Mouse (Mus musculus): Measurements from ENCODE around the gene Rsbn1.

The Rsbn1 gene

DNA sequence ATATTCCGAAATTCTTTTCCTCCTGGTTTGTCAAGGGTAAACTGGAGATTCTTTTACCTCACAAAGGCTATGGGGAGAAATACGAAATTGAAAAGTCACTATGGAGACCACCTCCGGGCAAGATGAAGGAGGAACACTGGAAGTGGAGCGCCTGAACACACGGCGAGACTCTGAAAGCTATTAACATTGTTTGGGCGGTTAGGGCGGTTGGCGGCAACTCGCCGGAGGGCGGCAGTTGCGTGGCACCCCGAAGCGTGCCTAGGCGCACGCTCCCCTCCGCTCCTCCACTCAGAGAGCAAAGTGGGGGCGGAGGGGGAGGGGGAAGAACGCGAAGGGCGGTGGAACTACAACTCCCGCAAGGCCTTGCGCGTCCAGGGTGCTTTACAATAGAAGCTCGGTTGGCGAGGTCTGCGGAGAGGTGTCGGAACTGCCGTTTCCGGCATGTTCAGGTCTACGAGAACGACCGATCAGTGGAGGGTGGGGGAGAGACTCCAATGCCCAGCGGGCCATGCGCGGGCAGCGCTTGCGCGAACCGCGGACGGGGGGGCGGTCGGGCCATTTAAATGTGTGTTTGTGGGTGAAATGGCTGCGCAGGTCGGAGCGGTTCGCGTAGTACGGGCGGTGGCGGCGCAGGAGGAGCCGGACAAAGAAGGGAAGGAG lies at the start of gene Rsbn1:
Rsbn1 (plus strand) TSS at position 111 of the 660 bp plus-strand sequence.
- peak; percentile 98 for DNase-seq (ENCODE audit: low spot score)

DNA sequence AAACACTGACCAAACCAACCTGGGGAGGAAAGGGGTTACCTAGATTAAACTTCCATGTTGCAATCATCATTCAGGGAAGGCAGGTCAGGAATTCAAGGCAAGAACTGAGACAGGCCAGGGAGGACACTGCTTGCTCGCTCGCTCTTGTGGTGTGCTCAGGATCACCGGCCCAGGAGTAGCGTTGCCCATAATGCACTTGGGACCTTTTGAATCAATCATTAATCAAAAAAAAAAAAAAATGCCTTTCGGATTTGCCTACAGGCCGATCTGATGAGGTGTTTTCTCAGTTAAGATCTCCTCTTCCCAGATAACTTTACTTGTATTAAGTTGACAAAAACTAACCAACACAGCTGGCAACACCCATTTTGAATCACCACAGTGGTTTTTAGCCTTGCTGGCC lies 49.7 kb upstream of the Rsbn1 start:
- DNase-seq (ENCODE audit: low spot score) = no peak

DNA sequence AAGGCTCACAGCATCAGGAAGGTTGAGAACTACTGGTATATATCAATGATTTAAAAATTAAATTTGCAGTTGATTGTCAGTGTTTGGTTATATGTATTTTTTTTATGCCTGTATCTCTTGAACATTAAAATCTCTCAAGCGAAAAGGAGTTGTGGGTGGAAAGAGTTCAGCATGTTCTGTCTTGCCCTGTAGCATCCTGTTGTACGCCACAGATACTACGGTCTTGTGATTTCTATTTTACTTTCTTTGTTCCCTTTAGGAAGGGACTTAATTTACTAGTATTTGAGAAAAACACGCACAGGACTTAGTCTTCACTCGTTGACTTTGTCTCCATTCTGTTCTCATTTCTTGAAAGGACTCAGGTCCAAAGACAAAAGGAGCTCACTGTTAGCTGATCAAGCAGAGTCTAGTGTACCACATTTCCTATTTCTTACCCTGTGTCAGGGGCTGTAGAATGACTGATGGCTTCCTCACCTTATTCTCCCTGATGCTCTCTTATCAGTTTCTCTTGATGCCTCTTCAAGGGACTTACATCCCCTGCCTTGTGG lies 46.4 kb upstream of the Rsbn1 start:
- DNase-seq (ENCODE audit: low spot score) = no peak

DNA sequence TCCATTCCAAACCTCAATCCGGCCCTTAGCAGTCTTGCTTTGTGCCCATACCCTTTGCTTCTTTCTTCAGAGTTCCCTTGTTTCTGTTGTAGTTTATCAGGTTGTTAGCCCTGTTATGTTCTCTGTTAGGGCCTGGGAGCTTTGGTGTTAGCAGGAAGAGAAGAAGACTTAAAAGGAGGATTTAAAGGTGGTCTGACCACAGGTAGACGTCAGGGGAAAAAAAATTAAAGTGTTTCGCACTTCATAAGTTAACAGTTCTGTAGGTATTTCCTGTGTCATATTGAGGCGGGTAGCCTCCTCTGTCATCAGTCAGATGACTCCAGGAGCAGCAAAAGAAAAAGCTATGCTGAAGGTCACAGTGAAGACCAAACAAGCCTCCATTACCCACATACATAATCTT lies 45.9 kb upstream of the Rsbn1 start:
- peak; percentile 87 for DNase-seq (ENCODE audit: low spot score)

DNA sequence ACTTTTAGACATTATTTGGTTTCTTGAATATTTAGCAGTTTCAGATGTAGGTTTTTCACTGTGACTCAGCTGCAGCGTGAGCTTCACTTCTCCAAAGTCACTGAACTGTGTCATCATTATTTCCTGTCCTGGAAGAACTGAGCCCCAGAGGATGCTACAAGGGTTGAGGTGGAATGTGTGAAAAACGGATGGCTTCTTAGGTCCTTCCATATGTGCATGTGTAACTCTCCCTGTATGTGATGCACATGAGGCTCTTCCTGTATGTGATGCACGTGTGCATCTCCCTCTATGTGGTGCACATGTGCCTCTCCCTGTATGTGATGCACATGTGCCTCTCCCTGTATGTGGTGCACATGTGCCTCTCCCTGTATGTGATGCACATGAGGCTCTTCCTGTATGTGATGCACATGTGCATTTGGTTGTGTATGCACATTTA lies 41.2 kb upstream of the Rsbn1 start:
- DNase-seq (ENCODE audit: low spot score) = peak; percentile 24

DNA sequence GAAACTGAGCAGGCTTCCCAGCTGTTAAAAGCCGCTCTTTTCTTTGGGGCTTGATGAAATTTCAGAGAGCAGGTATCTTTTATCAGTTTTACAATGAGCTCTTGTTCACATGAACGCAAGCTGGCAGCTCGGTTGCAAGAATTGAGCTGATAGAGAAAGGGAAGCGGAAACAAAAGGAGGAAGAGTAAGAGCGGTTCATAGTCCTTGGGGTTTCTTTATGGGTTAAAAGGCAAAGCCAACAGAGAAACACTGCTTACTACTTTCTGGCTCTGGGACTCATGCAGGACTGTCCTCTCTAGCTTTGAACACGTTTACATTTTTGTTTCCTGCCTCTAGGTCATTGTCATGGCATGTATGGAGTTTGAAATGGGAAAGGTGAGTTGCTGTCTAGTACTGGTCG lies 39.6 kb upstream of the Rsbn1 start:
- DNase-seq (ENCODE audit: low spot score) = no peak

DNA sequence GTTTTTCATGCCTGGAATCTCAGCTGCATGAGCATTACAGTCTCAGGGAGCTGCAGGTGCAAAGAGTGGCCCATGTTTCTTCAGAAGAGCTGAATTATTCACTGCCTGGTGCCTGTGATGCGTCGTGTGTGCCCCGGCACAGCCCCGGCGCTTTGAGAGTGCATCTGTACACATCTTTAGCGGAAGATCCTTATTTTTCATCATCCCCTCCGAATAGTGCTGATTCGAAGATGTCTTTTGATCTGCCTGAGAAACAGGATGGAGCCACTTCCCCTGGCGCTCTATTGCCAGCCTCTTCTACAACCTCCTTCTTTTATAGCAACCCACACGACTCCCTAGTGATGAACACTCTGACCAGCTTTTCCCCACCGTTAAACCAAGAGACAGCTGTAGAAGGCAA lies 28.0 kb upstream of the Rsbn1 start:
- DNase-seq (ENCODE audit: low spot score) = peak; percentile 58

DNA sequence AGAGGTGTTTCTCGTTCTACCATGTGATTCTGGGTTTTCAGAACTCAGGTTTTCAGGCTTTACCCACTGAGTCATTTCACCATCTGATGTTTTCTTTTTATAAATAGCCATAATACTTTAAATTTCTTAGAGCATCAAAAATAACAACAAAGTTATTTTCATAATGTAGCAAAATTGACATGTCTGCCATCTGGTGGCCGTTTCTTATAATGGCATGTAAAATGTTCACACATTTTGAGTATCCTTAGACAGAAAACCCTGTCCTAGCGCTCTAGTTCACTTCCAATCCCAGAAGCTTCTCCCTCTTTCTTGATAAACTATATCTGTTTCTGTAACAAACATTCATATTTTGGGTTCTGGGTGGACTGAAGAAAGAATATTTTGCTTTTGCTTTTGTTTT lies 26.3 kb upstream of the Rsbn1 start:
- peak; percentile 67 for DNase-seq (ENCODE audit: low spot score)

DNA sequence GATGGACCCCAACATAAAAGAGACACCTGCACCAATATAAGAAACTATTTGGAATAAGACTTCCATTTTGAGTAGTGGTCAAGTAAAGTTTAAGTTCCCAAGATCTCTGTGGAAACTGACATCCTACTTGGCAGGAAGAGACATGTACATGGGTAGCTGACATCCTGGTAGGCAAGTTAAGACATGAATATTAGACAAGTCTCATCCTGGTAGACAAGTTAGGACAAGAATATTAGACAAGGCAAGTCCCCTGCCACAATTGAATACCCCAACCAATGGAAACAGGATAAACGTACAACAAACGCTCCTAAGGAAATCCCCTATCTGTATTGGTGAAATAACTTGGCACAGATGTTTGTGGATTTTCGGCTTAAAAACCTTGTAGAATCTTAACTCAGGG lies 20.5 kb upstream of the Rsbn1 start:
- no peak for DNase-seq (ENCODE audit: low spot score)

DNA sequence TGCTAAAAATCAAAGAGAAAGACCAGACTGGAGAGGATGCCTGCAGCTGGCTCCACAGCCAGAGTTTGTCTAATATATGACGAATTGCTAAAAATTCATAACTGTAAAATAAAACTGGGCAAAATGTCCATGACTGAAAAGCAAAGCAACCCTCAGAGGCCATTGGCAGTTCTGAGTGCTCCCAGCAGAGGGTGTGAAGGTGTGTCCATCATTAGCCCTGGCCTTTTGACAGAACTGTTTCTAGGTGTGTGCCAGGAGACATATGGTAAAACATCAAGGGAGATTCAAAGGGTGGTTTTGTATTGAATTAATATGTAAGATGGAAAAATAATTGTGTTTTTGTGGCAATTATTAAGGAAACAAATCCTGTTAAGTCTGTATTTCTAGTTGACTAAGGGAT lies 9.2 kb upstream of the Rsbn1 start:
- DNase-seq (ENCODE audit: low spot score) = peak; percentile 53

DNA sequence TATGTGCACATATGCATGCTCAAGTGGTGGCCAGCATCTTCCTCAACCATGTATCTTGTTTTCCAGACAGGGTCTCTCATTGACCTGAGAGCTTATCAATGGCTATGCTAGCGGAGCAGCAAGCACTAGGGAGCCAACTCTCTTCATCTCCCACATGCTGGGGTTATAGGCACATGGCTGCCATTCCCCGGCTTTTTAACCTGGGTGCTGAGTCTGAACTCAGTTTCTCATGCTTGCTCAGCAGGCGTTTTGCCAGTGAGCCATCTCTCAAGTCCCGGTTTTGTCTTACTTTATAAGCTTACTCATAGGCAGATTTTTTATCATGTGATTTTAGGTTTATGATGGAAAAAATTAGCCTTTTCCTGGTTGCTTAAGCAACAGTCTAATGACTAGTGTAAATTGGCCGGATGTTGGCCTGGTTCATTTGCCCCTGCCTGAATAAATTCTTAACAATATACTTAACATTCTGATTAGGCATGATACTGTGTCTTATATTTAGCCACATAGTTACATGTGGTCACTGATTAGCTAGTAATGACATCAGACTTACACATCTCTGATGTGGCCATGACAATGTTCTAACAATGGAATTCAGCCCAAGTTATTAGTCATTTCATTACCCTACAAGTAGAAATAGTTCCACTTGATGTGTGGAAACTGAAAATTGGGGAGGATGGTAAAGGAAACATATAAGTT lies 6.4 kb upstream of the Rsbn1 start:
- DNase-seq (ENCODE audit: low spot score) = no peak

DNA sequence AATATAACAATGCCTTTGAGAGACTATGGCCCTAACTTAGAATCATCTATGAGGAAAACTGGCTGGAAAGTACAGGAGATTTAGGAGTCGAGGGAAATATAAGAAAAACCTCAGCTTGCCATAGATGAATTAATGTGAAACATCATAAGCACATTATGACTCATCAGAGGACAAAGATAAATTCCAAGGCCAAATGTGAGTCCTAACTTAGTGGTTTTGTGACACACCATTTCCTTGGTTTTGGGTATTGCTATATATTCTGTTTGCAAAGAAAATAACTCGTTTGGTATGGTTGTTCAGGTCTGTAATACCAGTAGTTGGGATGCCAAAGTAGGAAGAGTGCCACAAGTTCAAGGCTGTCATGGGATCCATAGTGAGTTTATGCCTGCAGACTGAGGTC lies 5.1 kb upstream of the Rsbn1 start:
- no peak for DNase-seq (ENCODE audit: low spot score)

DNA sequence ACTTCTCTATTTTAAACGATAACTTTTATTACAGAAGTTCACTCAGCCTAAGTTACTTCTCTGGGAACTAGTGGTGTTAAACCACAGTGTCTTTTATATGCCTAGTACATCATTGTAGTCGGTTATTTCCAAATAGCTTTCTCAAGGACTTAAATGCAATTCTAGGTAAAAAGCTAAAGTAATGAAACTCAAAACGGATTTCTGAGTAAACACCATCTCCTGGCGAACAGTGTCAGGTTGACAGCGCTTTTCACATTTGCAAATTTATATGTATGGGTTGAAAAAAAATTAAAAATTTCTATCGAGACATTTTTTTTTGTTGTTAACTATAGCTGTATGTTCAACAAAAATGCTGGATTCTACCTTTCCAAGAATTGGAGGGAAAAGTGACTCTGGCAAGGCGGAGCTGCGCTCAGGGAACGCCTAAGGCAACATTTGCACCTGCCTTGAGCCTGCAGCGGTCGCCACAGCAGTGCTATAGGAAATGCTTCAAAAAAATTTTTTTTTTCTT lies 414 bp upstream of the Rsbn1 start:
- DNase-seq (ENCODE audit: low spot score) = no peak

DNA sequence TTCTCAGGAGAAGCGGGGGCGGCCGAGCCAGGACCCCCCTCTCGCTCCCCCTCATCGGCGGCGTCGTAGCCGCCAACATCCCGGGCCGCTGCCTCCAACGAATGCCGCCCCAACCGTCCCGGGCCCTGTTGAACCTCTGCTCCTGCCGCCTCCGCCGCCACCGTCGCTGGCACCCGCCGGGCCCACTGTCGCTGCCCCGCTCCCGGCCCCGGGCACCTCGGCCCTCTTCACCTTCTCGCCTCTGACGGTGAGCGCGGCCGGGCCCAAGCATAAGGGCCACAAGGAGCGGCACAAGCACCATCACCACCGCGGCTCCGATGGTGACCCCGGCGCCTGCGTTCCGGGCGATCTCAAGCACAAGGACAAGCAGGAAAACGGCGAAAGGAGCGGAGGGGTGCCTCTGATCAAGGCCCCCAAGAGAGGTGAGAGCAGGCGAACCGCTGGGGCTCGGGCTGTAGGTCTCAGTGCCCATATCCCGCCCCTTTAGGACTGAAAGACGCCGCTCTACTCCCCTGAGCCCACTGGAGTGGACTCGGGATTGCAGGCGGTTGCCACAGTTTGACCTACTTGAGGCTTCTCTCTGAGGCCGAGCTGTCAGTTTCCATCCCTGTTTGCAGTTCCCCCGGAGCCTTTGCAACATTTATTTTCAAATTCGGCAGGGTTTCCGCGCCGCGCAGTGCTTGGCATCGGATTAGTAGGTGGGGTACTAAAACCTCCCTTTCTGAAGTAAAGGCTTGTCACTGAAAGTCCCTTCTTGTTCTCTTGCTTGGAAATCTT lies 1.0 kb downstream of the Rsbn1 start:
- DNase-seq (ENCODE audit: low spot score) = peak; percentile 34

DNA sequence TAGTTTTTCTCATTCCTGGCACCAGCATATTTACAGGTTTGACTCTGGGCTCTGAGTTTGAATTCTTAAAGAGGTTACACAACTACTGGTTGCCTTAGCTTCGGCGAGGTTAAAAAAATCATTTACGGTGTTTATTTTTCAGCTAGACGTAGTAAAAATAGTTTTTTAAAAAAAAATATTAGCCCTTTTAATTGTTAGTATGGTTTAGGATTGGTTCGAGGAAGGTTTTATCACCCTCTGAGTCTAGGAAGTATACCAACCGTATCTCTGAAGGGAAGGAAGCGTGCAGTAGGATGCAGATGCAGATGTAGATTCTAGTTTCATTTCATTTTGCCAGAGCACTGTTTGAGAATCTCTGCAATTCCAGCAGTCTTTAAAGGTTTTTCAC lies 1.6 kb downstream of the Rsbn1 start:
- DNase-seq (ENCODE audit: low spot score) = no peak

DNA sequence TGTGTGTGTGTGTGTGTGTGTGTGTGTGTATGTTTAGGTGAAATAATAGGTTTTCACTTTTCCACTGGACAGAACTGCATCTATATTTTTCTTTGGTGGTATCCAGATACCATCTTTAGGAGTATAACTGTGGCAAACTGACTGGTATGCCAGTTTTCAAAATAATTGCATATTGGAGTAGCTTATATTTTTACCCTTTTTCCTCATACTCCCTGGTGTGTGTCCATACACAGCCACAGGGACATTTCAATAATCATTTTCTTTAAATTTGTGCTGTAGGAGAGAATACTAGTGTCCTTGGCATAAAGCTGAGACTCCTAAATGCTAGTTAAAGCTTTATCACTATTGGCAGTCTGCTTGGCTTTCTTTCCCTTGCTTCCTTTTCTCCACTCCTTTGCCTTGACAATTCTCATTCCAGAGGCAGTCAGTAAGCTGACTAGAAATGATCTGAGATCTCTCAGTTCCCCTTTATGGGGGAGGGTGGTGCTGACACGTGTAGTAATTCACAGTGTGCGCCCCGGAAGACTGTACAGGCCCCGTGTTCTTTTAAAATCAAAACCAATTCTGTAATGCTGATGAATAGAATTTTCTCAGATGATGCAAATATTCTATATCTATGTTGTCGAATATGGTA lies 2.4 kb downstream of the Rsbn1 start:
- DNase-seq (ENCODE audit: low spot score) = no peak

DNA sequence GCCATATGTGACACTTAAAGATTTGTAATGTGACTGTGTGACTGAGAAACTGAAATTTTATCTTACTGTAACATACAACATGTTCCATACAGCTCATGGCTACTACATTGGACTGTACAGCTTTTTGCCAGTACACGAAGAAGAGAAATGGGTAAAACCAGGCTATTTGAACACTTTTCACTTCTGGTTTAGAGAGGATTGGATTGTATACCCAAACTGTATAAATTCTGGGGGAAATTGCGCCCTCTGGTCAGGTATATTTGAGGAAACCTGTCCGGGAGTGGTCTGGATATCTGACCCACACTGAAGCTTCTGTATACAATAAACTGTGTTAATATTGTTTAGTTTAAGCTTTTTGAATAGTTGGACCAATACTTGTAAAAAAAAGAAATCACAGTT lies 2.9 kb downstream of the Rsbn1 start:
- no peak for DNase-seq (ENCODE audit: low spot score)

DNA sequence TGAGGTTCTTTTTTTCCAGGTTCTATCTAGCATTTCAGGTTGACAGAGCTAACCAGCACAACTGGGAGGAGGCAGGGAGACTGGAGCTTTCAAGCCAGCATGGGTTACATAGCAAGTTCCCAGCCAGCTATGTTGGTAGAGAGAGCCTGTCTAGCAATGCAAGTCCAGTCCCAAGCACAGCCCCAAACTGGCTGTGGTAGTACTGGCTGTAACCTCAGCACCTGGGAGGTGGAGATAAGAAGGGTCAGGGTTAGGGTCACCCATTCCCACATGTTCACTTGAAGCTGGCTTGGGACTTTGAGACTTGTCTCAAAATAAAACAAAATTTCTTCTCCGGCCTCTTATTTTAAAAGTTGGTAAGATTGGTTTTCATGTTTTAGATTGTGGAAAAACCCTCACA lies 6.2 kb downstream of the Rsbn1 start:
- DNase-seq (ENCODE audit: low spot score) = no peak

DNA sequence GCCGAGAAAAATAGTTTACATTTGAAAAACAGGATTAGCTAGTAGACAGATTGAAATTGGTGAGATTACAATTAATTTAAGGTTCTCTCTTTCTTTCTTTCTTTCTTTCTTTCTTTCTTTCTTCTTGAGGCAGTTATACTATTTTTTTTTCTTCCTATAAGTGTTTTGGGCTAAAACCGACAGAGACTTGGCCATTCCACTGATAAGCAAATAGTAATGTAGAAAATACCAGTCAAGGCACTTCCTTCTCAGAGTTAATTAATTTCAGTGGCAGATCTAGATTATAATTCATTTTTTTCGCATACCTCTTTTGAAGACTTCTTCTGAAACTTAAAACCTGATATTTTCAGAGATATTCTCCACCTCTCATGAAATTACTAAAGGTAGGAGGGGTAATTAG lies 11.4 kb downstream of the Rsbn1 start:
- DNase-seq (ENCODE audit: low spot score) = no peak

DNA sequence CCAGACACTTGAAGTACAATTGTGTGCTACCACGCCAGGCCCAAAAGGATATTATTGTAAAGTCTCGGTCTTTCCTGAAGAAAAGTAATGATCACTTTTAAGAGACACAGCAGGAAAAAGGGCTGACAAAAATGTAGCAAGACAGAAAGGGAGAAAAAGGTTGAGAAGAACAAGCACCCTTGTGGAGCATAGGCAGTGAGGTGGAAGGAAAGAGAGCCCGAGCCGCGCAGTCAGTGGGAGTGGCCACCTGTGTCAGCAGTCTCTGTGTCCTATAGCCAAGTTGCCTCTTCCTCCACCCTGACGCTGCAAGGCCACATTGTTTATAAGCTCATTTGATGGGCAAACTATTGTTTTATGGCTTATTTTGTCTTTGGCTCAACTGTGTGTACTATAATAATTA lies 13.6 kb downstream of the Rsbn1 start:
- peak; percentile 57 for DNase-seq (ENCODE audit: low spot score)

DNA sequence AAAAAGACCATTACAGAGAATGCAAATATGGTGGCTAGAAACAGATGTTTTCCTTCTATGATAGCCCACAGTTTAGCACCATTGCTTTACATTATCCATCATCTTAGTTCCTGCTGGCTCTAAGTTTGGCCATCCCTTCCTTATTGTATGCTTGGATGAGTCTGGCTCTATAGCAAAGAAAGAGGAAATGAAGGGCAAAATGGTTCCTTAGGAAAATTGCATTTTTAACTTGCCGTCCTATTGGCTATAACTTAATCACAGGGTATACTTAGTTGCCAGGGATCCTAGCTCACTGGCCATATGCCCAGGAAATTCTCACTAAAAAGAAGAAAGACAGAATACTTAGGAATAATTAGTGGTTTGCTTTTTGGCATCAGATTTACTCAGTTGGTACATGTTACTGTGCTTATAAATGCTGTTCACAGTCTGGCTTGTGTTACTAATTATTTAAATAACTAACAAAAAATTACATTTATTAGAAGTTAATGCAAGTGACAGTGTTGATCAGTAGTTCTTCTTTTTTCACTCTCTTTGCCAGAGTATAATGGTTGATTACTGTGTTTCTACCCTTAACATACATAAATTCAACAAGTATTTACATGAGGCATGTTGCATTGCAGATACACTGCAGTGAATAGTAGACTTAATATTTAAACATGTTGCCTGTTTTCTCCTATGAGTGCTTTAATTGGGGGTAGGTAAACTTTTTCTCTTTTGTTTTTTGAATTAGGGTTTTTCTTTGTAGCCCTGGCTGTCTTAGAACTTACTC lies 31.1 kb downstream of the Rsbn1 start:
- DNase-seq (ENCODE audit: low spot score) = no peak
